Mouse (Mus musculus) liver, embryonic 16.5 days (tissue): ENCODE results near the gene Etl4. TPM values are rescaled to one million over a fixed set of nuclear protein-coding genes. Genes with fewer than 3 reads are reported as not detected.

Experiments used
- ATAC-seq: fragments of 200-750 bp; cut with Nextera tagmentation; 2 replicates; pipeline ENCODE4 v1.8.0; 2017; ENCODE audit warnings: low read depth, mild to moderate bottlenecking, moderate number of reproducible peaks, moderate library complexity
- H3K27ac ChIP-seq: fragments of 300-500 bp; sonication (generic); 2 replicates; pipeline ENCODE4 v1.5.1; 2014; ENCODE audit warnings: mild to moderate bottlenecking, low read length
- H3K27me3 ChIP-seq: fragments of 300-500 bp; sonication (generic); 2 replicates; pipeline ENCODE4 v1.6.1; 2014; ENCODE audit warnings: low read depth, low read length, mixed read lengths; ENCODE audit not compliant: control insufficient read depth, insufficient read depth
- H3K36me3 ChIP-seq: fragments of 300-500 bp; sonication (generic); 2 replicates; pipeline ENCODE4 v1.6.1; 2014; ENCODE audit warnings: mild to moderate bottlenecking; ENCODE audit not compliant: control insufficient read depth, insufficient read depth
- H3K4me1 ChIP-seq: fragments of 300-500 bp; sonication (generic); 2 replicates; pipeline ENCODE4 v1.6.1; 2014; ENCODE audit warnings: low read depth, low read length, mixed read lengths; ENCODE audit not compliant: control insufficient read depth
- H3K4me2 ChIP-seq: fragments of 300-500 bp; sonication (generic); 2 replicates; pipeline ENCODE4 v1.6.1; 2014; ENCODE audit warnings: low read depth, low read length, mixed read lengths
- H3K4me3 ChIP-seq: fragments of 300-500 bp; sonication (generic); 2 replicates; pipeline ENCODE4 v1.5.1; 2014; ENCODE audit warnings: low read depth, mild to moderate bottlenecking, low read length
- H3K9ac ChIP-seq: fragments of 300-500 bp; sonication (generic); 2 replicates; pipeline ENCODE4 v1.6.1; 2014; ENCODE audit warnings: low read depth, low read length
- H3K9me3 ChIP-seq: fragments of 300-500 bp; sonication (generic); replicated peaks from 2 replicates; pipeline ENCODE4 v1.6.1; 2016; ENCODE audit warnings: low read length; ENCODE audit not compliant: control insufficient read depth
- WGBS: fragments of 180-500 bp; shearing (Covaris S2); extraction: QIAGEN DNeasy Blood & Tissue Kit; methylation state at CpG from one replicate; pipeline ENCODE4 v1.1.7; 2014; ENCODE audit not compliant: insufficient replicate concordance; 5-methylcytosine and 5-hydroxymethylcytosine counted together
- microRNA-seq: library from miRNA; unstranded; fragments of <30 nt; microRNA quantifications from one replicate; pipeline ENCODE4, GENCODE M21; 2016
- polyA plus RNA-seq: library from polyadenylated mRNA; unstranded; fragments of >200 nt; fragmentation: Nextera tagmentation; extraction: Ambion mirVana; gene quantifications from 2 replicates; pipeline ENCODE4 v1.2.1, GENCODE M21; 2015

Etl4 gene
- polyA plus RNA-seq, 1 experiment from 2014 or later, result 3.4 TPM

- Histone ChIP-seq H3K27me3 (no peaks in the 10 kb centered on the region), H3K4me2 (no peak overlapping the region), H3K4me3 (no peak overlapping the region), H3K36me3 (no peaks in the 10 kb centered on the region), H3K27ac (no peak overlapping the region), H3K4me1 (no peaks in the 10 kb centered on the region), H3K9ac (no peak overlapping the region), H3K9me3 (no peaks in the 10 kb centered on the region)
- no peak for ATAC-seq
- 57% methylated on average over 3 of the region's 3 CpGs for WGBS
These were observed 921.3 kb downstream of the Etl4 start for GRCm38 (mm10) chr2:20830882-20831281.

GRCm38 (mm10) chr2:20831608-20832406 lies 922.2 kb downstream of the Etl4 start:
- WGBS, result 59% methylated on average over 3 of the region's 3 CpGs

GRCm38 (mm10) chr2:20849346-20849745 lies 939.8 kb downstream of the Etl4 start:
- H3K4me3 ChIP-seq, result no peak overlapping the region
- no peak overlapping the region for H3K27ac ChIP-seq
- ATAC-seq, result no peak
- H3K4me2 ChIP-seq, result no peak overlapping the region
- H3K9me3 ChIP-seq, result no peaks in the 10 kb centered on the region
- no peaks in the 10 kb centered on the region for H3K4me1 ChIP-seq
- H3K36me3 ChIP-seq, result peaks cover 27% of the 10 kb centered on the region
- WGBS, result 90% methylated on average over 18 of the region's 18 CpGs
- H3K9ac ChIP-seq, result no peak overlapping the region
- no peaks in the 10 kb centered on the region for H3K27me3 ChIP-seq

More at GRCm38 (mm10) chr2:20831608-20832406, 922.2 kb downstream of the Etl4 start:
- Histone ChIP-seq H3K27me3 (no peaks in the 10 kb centered on the region), H3K4me1 (no peaks in the 10 kb centered on the region), H3K36me3 (no peaks in the 10 kb centered on the region), H3K4me3 (no peak overlapping the region), H3K9ac (no peak overlapping the region), H3K4me2 (no peak overlapping the region), H3K9me3 (no peaks in the 10 kb centered on the region), H3K27ac (no peak overlapping the region)
- ATAC-seq, result no peak

Small RNA genes within 50 kb of the gene (microRNA-seq; reads per million reads assigned to microRNA genes)
- gene Gm44457, result not detected
